In genomic region chr8:72422926-72423325, GRCm38 (mm10) we compare ENCODE assay signal across 12 mouse cellular contexts. TPM values are rescaled to one million over a fixed set of nuclear protein-coding genes. Genes with fewer than 3 reads are reported as not detected.
DNase-seq lines count a peak whose midpoint lies in the region; ATAC-seq and TF ChIP-seq lines count a peak whose summit lies in the region.
"Had no signal": no experiment of that assay in that cellular context is flagged by ENCODE, and none has a peak within 500 bp of the region (broad histone marks: within the 10 kb centered on the region; RNA-seq: fewer than 3 reads in every experiment).

No protein-coding gene starts in this region.

- H3K4me1 ChIP-seq in E14TG2a.4 (replicated peaks; ENCODE audit: low read depth, low read length): peaks cover 42% of the 10 kb centered on the region
- H3K4me1 ChIP-seq in limb, embryonic 14.5 days (ENCODE audit: control insufficient read depth, insufficient read depth, low read length): peaks cover 17% of the 10 kb centered on the region

- H3K9me3 ChIP-seq in E14TG2a.4 (ENCODE audit: low read length): no peaks in the 10 kb centered on the region
- H3K9me3 ChIP-seq in limb, embryonic 14.5 days (ENCODE audit: control insufficient read depth, low read length): no peaks in the 10 kb centered on the region
- H3K9me3 ChIP-seq: embryonic facial prominence, embryonic 15.5 days; hindbrain, embryonic 15.5 days; midbrain, embryonic 10.5 days; neural tube, embryonic 12.5 days had no signal

- H3K27ac ChIP-seq in layer of hippocampus, adult 2 months: no peak overlapping the region
- no peak overlapping the region for H3K27ac ChIP-seq in limb, embryonic 14.5 days (replicated peaks; ENCODE audit: low read depth, low read length)
- H3K27ac ChIP-seq: hindbrain, embryonic 15.5 days; midbrain, embryonic 10.5 days; neural tube, embryonic 12.5 days had no signal

- ATAC-seq in limb, embryonic 14.5 days (ENCODE audit: low FRiP score, low read depth): no peak
- no peak for ATAC-seq in granulocyte monocyte progenitor cell, adult 5-6 weeks (replicated peaks; ENCODE audit: poor library complexity, severe bottlenecking)

- TF ChIP-seq POLR2A in limb, embryonic 14.5 days (IDR thresholded peaks at IDR 0.05; ENCODE audit: borderline replicate concordance, extremely low read depth, insufficient read depth, insufficient read length): no peak

- peak; percentile 52 for TF ChIP-seq CTCF in layer of hippocampus, adult 2 months (conservative IDR thresholded peaks at IDR 0.05)
- TF ChIP-seq CTCF in E14TG2a.4 (conservative IDR thresholded peaks at IDR 0.05; ENCODE audit: low read length): peak; percentile 26; the same call in 1 of the 2 replicates

- no peak overlapping the region for H3K9ac ChIP-seq in limb, embryonic 14.5 days (ENCODE audit: low read depth, low read length, severe bottlenecking)
- H3K9ac ChIP-seq: embryonic facial prominence, embryonic 15.5 days; hindbrain, embryonic 15.5 days; neural tube, embryonic 12.5 days had no signal

- H3K4me3 ChIP-seq in layer of hippocampus, adult 2 months: no peak overlapping the region
- H3K4me3 ChIP-seq in E14TG2a.4 (replicated peaks; ENCODE audit: low read length): no peak overlapping the region
- H3K4me3 ChIP-seq in limb, embryonic 14.5 days (replicated peaks; ENCODE audit: low read length): no peak overlapping the region
- H3K4me3 ChIP-seq: hindbrain, embryonic 15.5 days; midbrain, embryonic 10.5 days; neural tube, embryonic 12.5 days had no signal

- peak; percentile 24 for DNase-seq in cerebellum, adult 9-10 months
- DNase-seq in cerebellum, postnatal 25 days: no peak
- DNase-seq in layer of hippocampus, adult 2 months (ENCODE audit: low spot score in 2 of 2): no peak
- no peak for DNase-seq in layer of hippocampus, adult 18-20 months (ENCODE audit: low spot score in 2 of 2)
- DNase-seq in limb, embryonic 14.5 days (ENCODE audit: low spot score): no peak
- DNase-seq in right cerebral cortex, postnatal 14 days: no peak

- 62% methylated on average over 1 of the region's 1 CpGs for WGBS in limb, embryonic 14.5 days

- peaks cover 2% of the 10 kb centered on the region; the same call in 1 of the 2 replicates for H3K27me3 ChIP-seq in E14TG2a.4 (ENCODE audit: insufficient read depth, low read length)
- no peaks in the 10 kb centered on the region for H3K27me3 ChIP-seq in limb, embryonic 14.5 days (ENCODE audit: control insufficient read depth, insufficient read depth, low read length)
- H3K27me3 ChIP-seq: embryonic facial prominence, embryonic 15.5 days; hindbrain, embryonic 15.5 days; neural tube, embryonic 12.5 days had no signal

- H3K4me2 ChIP-seq in limb, embryonic 14.5 days (replicated peaks; ENCODE audit: low read depth, low read length, severe bottlenecking): 0 out of 2 replicates have a peak overlapping the region, but pooled peaks have one; percentile 2
- H3K4me2 ChIP-seq: hindbrain, embryonic 15.5 days; neural tube, embryonic 12.5 days had no signal

- peaks cover 22% of the 10 kb centered on the region for H3K36me3 ChIP-seq in E14TG2a.4 (ENCODE audit: insufficient read depth, low read length)
- H3K36me3 ChIP-seq in limb, embryonic 14.5 days (ENCODE audit: control insufficient read depth, insufficient read depth, low read length): no peaks in the 10 kb centered on the region
- H3K36me3 ChIP-seq: embryonic facial prominence, embryonic 15.5 days; hindbrain, embryonic 15.5 days had no signal

RNA-seq across cellular contexts. Expression of gene Eps15l1, which starts 1.7 kb away (rescaled TPM):
- total RNA-seq in layer of hippocampus, adult 2 months (2021): 10 to 100 TPM; 69.7 to 75.1 TPM
- total RNA-seq in layer of hippocampus, adult 18-20 months (2021): 10 to 100 TPM; 60.6 to 67.8 TPM
- 109 and 114 TPM in 2 replicates for polyA plus RNA-seq in limb, embryonic 14.5 days (2012; rRNA removed)
- 56.5 and 62.0 TPM in 2 replicates for polyA plus RNA-seq in limb, embryonic 14.5 days (2014; fragmentation: Nextera tagmentation; extraction: Ambion mirVana)
- total RNA-seq in granulocyte monocyte progenitor cell, adult 5-6 weeks (2014; fragmentation: Nextera tagmentation): 58.3 and 64.3 TPM in 2 replicates
- total RNA-seq in granulocyte monocyte progenitor cell, adult 5-6 weeks (2017): 34.8 and 38.6 TPM in 2 replicates

RNA-seq across cellular contexts. Expression of gene Calr3, which starts 20.7 kb away (rescaled TPM):
- under 1 TPM; 0.52 to 0.90 TPM for total RNA-seq in layer of hippocampus, adult 2 months (2021)
- total RNA-seq in layer of hippocampus, adult 18-20 months (2021): 1 to 10 TPM in 1 of 2 experiments, under 1 TPM in 1; 0.84 to 1.5 TPM
- 0.47 and 0.62 TPM in 2 replicates for polyA plus RNA-seq in limb, embryonic 14.5 days (2012; rRNA removed)
- 1.4 and 1.7 TPM in 2 replicates for polyA plus RNA-seq in limb, embryonic 14.5 days (2014; fragmentation: Nextera tagmentation; extraction: Ambion mirVana)
- total RNA-seq in granulocyte monocyte progenitor cell, adult 5-6 weeks (2014; fragmentation: Nextera tagmentation): 0.34 and 1.5 TPM in 2 replicates
- 2.2 and 4.7 TPM in 2 replicates for total RNA-seq in granulocyte monocyte progenitor cell, adult 5-6 weeks (2017)

RNA-seq across cellular contexts. Expression of gene 1700030K09Rik, which starts 20.8 kb away (rescaled TPM):
- total RNA-seq in layer of hippocampus, adult 2 months (2021): 10 to 100 TPM; 10.9 to 11.7 TPM
- total RNA-seq in layer of hippocampus, adult 18-20 months (2021): 10 to 100 TPM in 1 of 2 experiments, 1 to 10 TPM in 1; 9.7 to 10.1 TPM
- polyA plus RNA-seq in limb, embryonic 14.5 days (2012; rRNA removed): 16.2 and 18.3 TPM in 2 replicates
- 13.2 and 13.5 TPM in 2 replicates for polyA plus RNA-seq in limb, embryonic 14.5 days (2014; fragmentation: Nextera tagmentation; extraction: Ambion mirVana)
- 3.6 and 6.4 TPM in 2 replicates for total RNA-seq in granulocyte monocyte progenitor cell, adult 5-6 weeks (2014; fragmentation: Nextera tagmentation)
- total RNA-seq in granulocyte monocyte progenitor cell, adult 5-6 weeks (2017): 6.1 and 7.1 TPM in 2 replicates

RNA-seq across cellular contexts. Expression of gene Cherp, which starts 52.1 kb away (rescaled TPM):
- total RNA-seq in layer of hippocampus, adult 2 months (2021): 10 to 100 TPM; 83.1 TPM
- 10 to 100 TPM; 76.7 to 79.4 TPM for total RNA-seq in layer of hippocampus, adult 18-20 months (2021)
- 110 and 137 TPM in 2 replicates for polyA plus RNA-seq in limb, embryonic 14.5 days (2012; rRNA removed)
- polyA plus RNA-seq in limb, embryonic 14.5 days (2014; fragmentation: Nextera tagmentation; extraction: Ambion mirVana): 58.9 and 62.7 TPM in 2 replicates
- 88.2 and 110 TPM in 2 replicates for total RNA-seq in granulocyte monocyte progenitor cell, adult 5-6 weeks (2014; fragmentation: Nextera tagmentation)
- 13.3 and 27.7 TPM in 2 replicates for total RNA-seq in granulocyte monocyte progenitor cell, adult 5-6 weeks (2017)
